Mouse (Mus musculus) leukemia stem cell, adult 10-12 weeks (primary cell): Measurements from ENCODE around the gene Zfp951. TPM values are rescaled to one million over a fixed set of nuclear protein-coding genes. Genes with fewer than 3 reads are reported as not detected.

Experiments used
- polyA plus RNA-seq: library from polyadenylated mRNA; stranded (reverse); fragments of >175 nt; gene quantifications from 2 replicates; pipeline ENCODE4 v1.2.3, GENCODE M21; 2012; ENCODE audit warnings: low replicate concordance

Zfp951 gene
- polyA plus RNA-seq: 0.08 TPM in 1 of 2 replicates, not detected in the other

DNA sequence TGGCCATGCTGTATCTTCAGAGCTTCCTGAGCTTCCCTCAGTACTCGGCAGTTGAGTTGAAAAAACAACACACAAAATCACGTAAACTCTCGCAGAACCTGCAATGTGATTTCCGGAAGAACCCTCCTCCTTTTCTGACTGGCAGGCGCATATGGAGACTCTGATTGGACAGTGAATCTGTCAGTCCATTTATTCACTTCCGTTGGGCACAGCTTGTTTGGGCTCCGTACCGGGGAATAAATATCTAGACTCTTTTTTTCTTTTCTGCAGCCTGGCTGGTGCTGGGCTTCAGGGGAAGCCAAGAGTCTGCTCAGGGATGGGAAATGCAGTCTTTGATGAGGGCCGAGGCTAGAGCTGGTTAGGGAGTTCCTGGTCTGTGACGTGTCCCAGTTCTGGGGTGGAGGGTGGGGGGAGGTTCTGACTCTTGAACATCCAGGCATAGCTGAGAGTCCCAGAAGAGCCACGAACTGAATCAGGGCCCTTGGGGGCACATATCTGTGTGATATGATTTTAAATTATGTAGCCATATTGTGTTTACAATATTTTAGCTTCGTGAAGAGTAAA lies at the start of gene Zfp951:
Gene Zfp951 (minus strand): TSS at position 109 of the 564 bp plus-strand sequence.

Other genes with a start within 250 kb of the Zfp951 start
- gene Abcg3, start 122.6 kb upstream of the Zfp951 start, polyA plus RNA-seq: 0.10 TPM in 1 of 2 replicates, not detected in the other